ENCODE assay signal across 25 mouse cellular contexts in genomic region chr16:44655306-44655705, GRCm38 (mm10).
DNase-seq lines count a peak whose midpoint lies in the region; ATAC-seq lines count a peak whose summit lies in the region.
"Had no signal": no experiment of that assay in that cellular context is flagged by ENCODE, and none has a peak within 500 bp of the region (broad histone marks: within the 10 kb centered on the region; RNA-seq: fewer than 3 reads in every experiment).

No protein-coding gene starts in this region.

- no peaks in the 10 kb centered on the region for H3K36me3 ChIP-seq in limb, embryonic 15.5 days
- H3K36me3 ChIP-seq: forebrain, embryonic 15.5 days; hindbrain, embryonic 12.5 days; midbrain, embryonic 10.5 days had no signal

- 0 out of 2 replicates have a peak, but pooled peaks cover 4% of the 10 kb centered on the region for H3K4me1 ChIP-seq in limb, embryonic 15.5 days
- H3K4me1 ChIP-seq: hindbrain, embryonic 12.5 days; midbrain, embryonic 10.5 days had no signal

- WGBS in limb, embryonic 15.5 days = 54% methylated on average over 3 of the region's 3 CpGs

- no peak overlapping the region for H3K4me2 ChIP-seq in limb, embryonic 15.5 days
- H3K4me2 ChIP-seq: forebrain, embryonic 15.5 days; hindbrain, embryonic 12.5 days; liver, embryonic 11.5 days had no signal

- H3K27ac ChIP-seq in limb, embryonic 15.5 days = peak overlapping the region; percentile 35; the same call in 1 of the 2 replicates
- H3K27ac ChIP-seq: forebrain, embryonic 15.5 days; hindbrain, embryonic 12.5 days; layer of hippocampus, adult 2 months; left cerebral cortex, adult 2 months; midbrain, embryonic 10.5 days had no signal

- no peak for DNase-seq in frontal cortex, postnatal 10 days (ENCODE audit: low spot score in 2 of 2)
- DNase-seq in left cerebral cortex, adult 18-20 months (ENCODE audit: low spot score in 2 of 2) = peak; percentile 24 to 55
- DNase-seq in left cerebral cortex, adult 11 months (ENCODE audit: low spot score) = no peak
- peak; percentile 33 for DNase-seq in NIH3T3 (ENCODE audit: low read depth)
- DNase-seq in cerebellum, adult 9-10 months = no peak
- no peak for DNase-seq in adrenal gland, adult 18-20 months (ENCODE audit: low spot score in 2 of 2)
- DNase-seq: adrenal gland, postnatal 14 days; cerebellum, adult 11-12 months; cerebellum, postnatal 36 days; kidney, adult 18-20 months; kidney, postnatal 14 days; left cerebral cortex, postnatal 4 days; lung, adult 18-20 months; lung, postnatal 4 days; spleen, adult 18-20 months; thymus, postnatal 4 days had no signal

- H3K27me3 ChIP-seq in limb, embryonic 15.5 days = no peaks in the 10 kb centered on the region
- H3K27me3 ChIP-seq: CH12.LX; forebrain, embryonic 15.5 days; hindbrain, embryonic 12.5 days had no signal

- no peak overlapping the region for H3K4me3 ChIP-seq in limb, embryonic 15.5 days
- H3K4me3 ChIP-seq: forebrain, embryonic 15.5 days; hindbrain, embryonic 12.5 days; layer of hippocampus, adult 2 months; left cerebral cortex, adult 2 months; midbrain, embryonic 10.5 days had no signal

- no peaks in the 10 kb centered on the region for H3K9me3 ChIP-seq in limb, embryonic 15.5 days
- H3K9me3 ChIP-seq: forebrain, embryonic 15.5 days; hindbrain, embryonic 12.5 days had no signal

- no peak overlapping the region for H3K9ac ChIP-seq in limb, embryonic 15.5 days
- H3K9ac ChIP-seq: forebrain, embryonic 15.5 days; hindbrain, embryonic 12.5 days had no signal

- peak; percentile 94 for ATAC-seq in frontal cortex, adult (ENCODE audit: low TSS enrichment)
- no peak for ATAC-seq in limb, embryonic 15.5 days (ENCODE audit: insufficient number of reproducible peaks, low FRiP score, low TSS enrichment, low read depth)
- ATAC-seq: forebrain, embryonic 15.5 days had no signal

Comparison
In these comparisons a context has a peak if more than half of its experiments do, and no peak if none do; other contexts are left out.
1. DNase-seq: peak in left cerebral cortex, adult 18-20 months (2 of 2) and NIH3T3 (single experiment); none in frontal cortex, postnatal 10 days (0 of 2), left cerebral cortex, adult 11 months (single experiment), cerebellum, adult 9-10 months (single experiment) and adrenal gland, adult 18-20 months (0 of 2).